Mouse (Mus musculus) neural tube, embryonic 13.5 days (tissue): ENCODE data around the gene Creb5. TPM values are rescaled to one million over a fixed set of nuclear protein-coding genes. Genes with fewer than 3 reads are reported as not detected.
A peak's percentile ranks its signal among the peaks of the same experiment; 100 is the strongest.

Experiments used
- ATAC-seq: fragments of 200-750 bp; cut with Nextera tagmentation; 2 replicates; pipeline ENCODE4 v1.8.0; 2017; ENCODE audit warnings: low read depth, mild to moderate bottlenecking, moderate TSS enrichment, moderate library complexity
- H3K27ac ChIP-seq: fragments of 300-500 bp; sonication (generic); replicated peaks from 2 replicates; pipeline ENCODE4 v1.5.1; 2015; ENCODE audit warnings: moderate library complexity, mild to moderate bottlenecking, inconsistent platforms
- H3K27me3 ChIP-seq: fragments of 300-500 bp; sonication (generic); 2 replicates; pipeline ENCODE4 v1.6.1; 2015; ENCODE audit warnings: mild to moderate bottlenecking, inconsistent platforms
- H3K36me3 ChIP-seq: fragments of 300-500 bp; sonication (generic); 2 replicates; pipeline ENCODE4 v1.6.1; 2015; ENCODE audit warnings: mild to moderate bottlenecking, inconsistent platforms
- H3K4me1 ChIP-seq: fragments of 300-500 bp; sonication (generic); replicated peaks from 2 replicates; pipeline ENCODE4 v1.6.1; 2015; ENCODE audit warnings: inconsistent platforms
- H3K4me2 ChIP-seq: fragments of 300-500 bp; sonication (generic); 2 replicates; pipeline ENCODE4 v1.6.1; 2015; ENCODE audit warnings: inconsistent platforms, mild to moderate bottlenecking, moderate library complexity
- H3K4me3 ChIP-seq: fragments of 300-500 bp; sonication (generic); 2 replicates; pipeline ENCODE4 v1.5.1; 2015; ENCODE audit warnings: mild to moderate bottlenecking, inconsistent platforms
- H3K9ac ChIP-seq: fragments of 300-500 bp; sonication (generic); 2 replicates; pipeline ENCODE4 v1.6.1; 2015; ENCODE audit warnings: moderate library complexity, mild to moderate bottlenecking, inconsistent platforms
- H3K9me3 ChIP-seq: fragments of 300-500 bp; sonication (generic); 2 replicates; pipeline ENCODE4 v1.6.1; 2016; ENCODE audit warnings: inconsistent platforms
- WGBS: fragments of 180-500 bp; shearing (Covaris S2); methylation state at CpG from one replicate; pipeline ENCODE4 v1.1.7; 2015; 5-methylcytosine and 5-hydroxymethylcytosine counted together
- polyA plus RNA-seq: library from polyadenylated mRNA; unstranded; fragments of >200 nt; fragmentation: Nextera tagmentation; extraction: Ambion mirVana; gene quantifications from 2 replicates; pipeline ENCODE4 v1.2.1, GENCODE M21; 2015

Creb5 gene
- polyA plus RNA-seq, 1 experiment from 2014 or later = 11.9 TPM

DNA sequence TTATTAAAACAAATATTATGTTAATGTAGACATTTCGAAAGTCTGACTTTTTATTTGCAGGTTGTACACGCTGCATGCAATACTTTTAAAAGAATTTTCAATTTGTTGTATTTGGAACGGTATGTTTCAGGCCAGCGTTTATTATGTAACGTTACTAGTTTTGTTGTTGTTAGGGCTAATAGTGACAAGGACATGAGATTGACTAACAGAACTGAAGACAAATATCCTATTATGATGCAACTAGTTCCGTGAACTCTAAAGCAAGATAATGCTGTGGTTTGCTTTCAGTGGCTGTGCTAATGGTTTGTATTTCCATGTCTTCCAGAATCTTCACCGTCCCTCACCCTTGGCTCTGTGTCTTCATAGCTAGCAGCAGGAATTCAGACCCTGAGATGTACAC, 357.9 kb downstream of the Creb5 start:
- Histone ChIP-seq H3K9ac (no peak overlapping the region), H3K36me3 (no peaks in the 10 kb centered on the region), H3K4me2 (no peak overlapping the region), H3K4me1 (peaks cover 30% of the 10 kb centered on the region), H3K27ac (no peak overlapping the region), H3K27me3 (no peaks in the 10 kb centered on the region; the same call in 1 of the 2 replicates), H3K4me3 (no peak overlapping the region), H3K9me3 (no peaks in the 10 kb centered on the region)
- ATAC-seq = no peak
- 91% methylated on average over 7 of the region's 7 CpGs for WGBS

DNA sequence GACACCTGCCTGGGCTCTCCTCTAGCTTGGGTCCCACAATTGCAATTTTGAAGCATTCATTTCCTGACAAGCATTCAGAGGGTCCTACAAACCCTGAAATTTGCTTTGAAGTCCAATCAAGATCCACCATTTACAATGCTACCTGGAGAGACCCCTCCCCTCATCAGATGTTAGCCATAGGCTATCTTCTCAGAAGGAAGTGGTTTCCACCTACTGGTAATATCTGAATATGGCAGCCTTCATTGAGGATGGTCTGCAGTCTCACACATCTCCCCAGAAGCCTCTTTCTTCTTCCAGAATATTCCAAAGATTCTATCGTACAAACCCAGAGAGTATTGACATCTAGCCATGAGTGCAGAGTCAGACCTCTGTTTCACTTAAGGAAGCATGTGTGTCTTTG, 362.7 kb downstream of the Creb5 start:
- Histone ChIP-seq H3K27ac (no peak overlapping the region), H3K27me3 (no peaks in the 10 kb centered on the region; the same call in 1 of the 2 replicates), H3K9ac (no peak overlapping the region), H3K4me1 (peaks cover 19% of the 10 kb centered on the region), H3K9me3 (no peaks in the 10 kb centered on the region), H3K36me3 (no peaks in the 10 kb centered on the region), H3K4me3 (no peak overlapping the region), H3K4me2 (no peak overlapping the region)
- no peak for ATAC-seq
- 67% methylated on average over 1 of the region's 1 CpGs for WGBS

GRCm38 (mm10) chr6:53652691-53653090, 365.6 kb downstream of the Creb5 start:
- no peak overlapping the region for H3K4me2 ChIP-seq
- peaks cover 23% of the 10 kb centered on the region for H3K4me1 ChIP-seq
- H3K36me3 ChIP-seq = no peaks in the 10 kb centered on the region
- no peak overlapping the region for H3K9ac ChIP-seq
- no peak overlapping the region for H3K4me3 ChIP-seq
- no peak overlapping the region for H3K27ac ChIP-seq
- WGBS = 43% methylated on average over 5 of the region's 5 CpGs
- H3K27me3 ChIP-seq = no peaks in the 10 kb centered on the region; the same call in 1 of the 2 replicates
- no peak for ATAC-seq
- no peaks in the 10 kb centered on the region for H3K9me3 ChIP-seq

- Histone ChIP-seq H3K4me2 (no peak overlapping the region), H3K4me3 (no peak overlapping the region), H3K4me1 (peaks cover 23% of the 10 kb centered on the region), H3K36me3 (no peaks in the 10 kb centered on the region), H3K9ac (no peak overlapping the region), H3K27ac (no peak overlapping the region), H3K9me3 (no peaks in the 10 kb centered on the region), H3K27me3 (no peaks in the 10 kb centered on the region)
- ATAC-seq = no peak
- WGBS = 61% methylated on average over 8 of the region's 8 CpGs
Observed at GRCm38 (mm10) chr6:53653706-53654360, 366.8 kb downstream of the Creb5 start.

DNA sequence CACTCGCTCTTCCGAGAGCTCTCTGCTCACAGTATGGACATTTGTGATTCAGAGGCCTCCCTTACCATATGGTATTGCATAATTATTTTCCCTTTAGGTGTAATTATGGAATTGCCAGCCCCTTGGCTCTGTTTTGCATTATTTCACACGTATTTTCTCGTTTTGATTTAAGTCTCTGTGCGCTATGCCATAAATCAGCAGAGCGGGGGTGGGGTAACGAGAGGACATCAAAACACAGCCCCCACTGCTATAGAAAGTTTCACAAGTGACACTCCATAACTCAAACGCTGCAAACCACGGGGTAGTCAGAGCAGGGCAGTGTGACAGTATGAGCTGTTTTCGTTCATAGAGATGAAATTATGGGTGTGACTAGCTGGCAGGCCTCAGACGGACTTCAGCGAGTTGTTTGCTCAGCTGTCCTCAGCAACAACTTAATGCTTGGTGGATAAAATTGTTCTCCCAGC, 367.3 kb downstream of the Creb5 start:
- Histone ChIP-seq H3K4me1 (peaks cover 23% of the 10 kb centered on the region), H3K9ac (no peak overlapping the region), H3K27ac (no peak overlapping the region; the same call in 1 of the 2 replicates), H3K4me2 (no peak overlapping the region), H3K27me3 (no peaks in the 10 kb centered on the region), H3K36me3 (no peaks in the 10 kb centered on the region), H3K4me3 (no peak overlapping the region), H3K9me3 (no peaks in the 10 kb centered on the region)
- ATAC-seq = no peak
- WGBS = 33% methylated on average over 12 of the region's 12 CpGs

GRCm38 (mm10) chr6:53656466-53656865, 369.4 kb downstream of the Creb5 start:
- H3K36me3 ChIP-seq = no peaks in the 10 kb centered on the region
- no peak overlapping the region for H3K9ac ChIP-seq
- no peaks in the 10 kb centered on the region for H3K27me3 ChIP-seq
- H3K4me3 ChIP-seq = no peak overlapping the region
- H3K4me2 ChIP-seq = no peak overlapping the region
- H3K27ac ChIP-seq = no peak overlapping the region
- H3K4me1 ChIP-seq = peaks cover 15% of the 10 kb centered on the region
- ATAC-seq = no peak
- H3K9me3 ChIP-seq = no peaks in the 10 kb centered on the region
- WGBS = 72% methylated on average over 3 of the region's 3 CpGs

- 65% methylated on average over 4 of the region's 4 CpGs for WGBS
- no peak overlapping the region for H3K4me2 ChIP-seq
- no peak overlapping the region for H3K9ac ChIP-seq
- no peak overlapping the region for H3K4me3 ChIP-seq
- no peaks in the 10 kb centered on the region for H3K9me3 ChIP-seq
- no peaks in the 10 kb centered on the region for H3K36me3 ChIP-seq
- peaks cover 15% of the 10 kb centered on the region for H3K4me1 ChIP-seq
- H3K27me3 ChIP-seq = no peaks in the 10 kb centered on the region
- ATAC-seq = no peak
- no peak overlapping the region for H3K27ac ChIP-seq
Observed at GRCm38 (mm10) chr6:53657483-53657882, 370.4 kb downstream of the Creb5 start.

GRCm38 (mm10) chr6:53662858-53663833, 376.1 kb downstream of the Creb5 start:
- Histone ChIP-seq H3K36me3 (no peaks in the 10 kb centered on the region), H3K27ac (peak overlapping the region; percentile 54; the same call in 1 of the 2 replicates), H3K27me3 (no peaks in the 10 kb centered on the region), H3K9me3 (no peaks in the 10 kb centered on the region), H3K9ac (no peak overlapping the region), H3K4me1 (peaks cover 24% of the 10 kb centered on the region), H3K4me2 (no peak overlapping the region), H3K4me3 (no peak overlapping the region)
- ATAC-seq = peak; percentile 90
- 36% methylated on average over 11 of the region's 11 CpGs for WGBS

GRCm38 (mm10) chr6:53664759-53665158, 377.7 kb downstream of the Creb5 start:
- WGBS = 73% methylated on average over 1 of the region's 1 CpGs

DNA sequence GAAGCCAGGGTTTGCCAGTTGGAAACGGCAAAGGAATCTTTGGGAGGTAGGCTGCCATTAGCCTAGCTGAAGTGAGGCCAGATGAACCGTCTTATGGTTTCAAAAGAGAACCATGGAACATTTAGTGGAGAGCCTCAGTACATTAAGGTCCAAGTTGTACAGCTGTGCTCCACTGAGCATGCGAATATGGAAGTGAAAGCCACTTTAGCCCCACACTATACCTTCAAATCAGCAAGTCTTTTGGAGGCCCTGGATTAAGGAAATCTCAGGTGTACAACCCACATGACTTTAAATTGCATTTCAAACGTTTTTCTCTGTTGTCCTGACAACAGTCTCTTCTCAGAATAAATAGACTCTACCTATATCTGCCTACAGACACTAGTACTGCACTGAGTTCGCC, 379.4 kb downstream of the Creb5 start:
- Histone ChIP-seq H3K9ac (no peak overlapping the region), H3K4me3 (no peak overlapping the region), H3K4me1 (peaks cover 24% of the 10 kb centered on the region), H3K36me3 (no peaks in the 10 kb centered on the region), H3K9me3 (no peaks in the 10 kb centered on the region), H3K4me2 (no peak overlapping the region), H3K27ac (no peak overlapping the region), H3K27me3 (no peaks in the 10 kb centered on the region)
- 79% methylated on average over 5 of the region's 5 CpGs for WGBS
- no peak for ATAC-seq

More at GRCm38 (mm10) chr6:53664759-53665158, 377.7 kb downstream of the Creb5 start:
- H3K4me2 ChIP-seq = no peak overlapping the region
- ATAC-seq = no peak
- no peaks in the 10 kb centered on the region for H3K36me3 ChIP-seq
- no peak overlapping the region for H3K27ac ChIP-seq
- peaks cover 24% of the 10 kb centered on the region for H3K4me1 ChIP-seq
- no peak overlapping the region for H3K4me3 ChIP-seq
- H3K27me3 ChIP-seq = no peaks in the 10 kb centered on the region
- H3K9ac ChIP-seq = no peak overlapping the region
- H3K9me3 ChIP-seq = no peaks in the 10 kb centered on the region

DNA sequence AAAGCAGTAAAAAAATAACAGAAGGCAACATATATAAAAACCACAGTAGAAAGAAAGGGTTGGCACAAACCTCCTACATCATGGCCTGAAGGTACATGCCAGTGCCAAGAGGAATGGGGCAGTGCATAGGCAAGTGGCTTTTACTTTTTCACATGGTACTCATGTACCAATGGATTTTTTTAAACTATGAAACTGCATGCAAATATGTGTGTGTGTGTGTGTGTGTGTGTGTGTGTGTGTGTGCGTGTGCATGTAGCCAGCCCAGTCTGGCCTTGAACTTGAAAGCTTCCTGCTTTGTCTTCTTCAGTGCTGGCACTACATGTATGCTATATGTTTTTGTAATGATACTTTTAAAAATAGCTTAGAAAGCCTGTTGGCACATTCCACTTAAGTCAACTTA, 391.2 kb downstream of the Creb5 start:
- ATAC-seq = no peak
- H3K4me3 ChIP-seq = no peak overlapping the region
- H3K36me3 ChIP-seq = no peaks in the 10 kb centered on the region
- H3K9me3 ChIP-seq = no peaks in the 10 kb centered on the region
- no peak overlapping the region for H3K27ac ChIP-seq
- peaks cover 18% of the 10 kb centered on the region; the same call in 1 of the 2 replicates for H3K4me1 ChIP-seq
- H3K9ac ChIP-seq = no peak overlapping the region
- no peak overlapping the region for H3K4me2 ChIP-seq
- H3K27me3 ChIP-seq = 0 out of 2 replicates have a peak, but pooled peaks cover 5% of the 10 kb centered on the region
- 94% methylated on average over 1 of the region's 1 CpGs for WGBS

DNA sequence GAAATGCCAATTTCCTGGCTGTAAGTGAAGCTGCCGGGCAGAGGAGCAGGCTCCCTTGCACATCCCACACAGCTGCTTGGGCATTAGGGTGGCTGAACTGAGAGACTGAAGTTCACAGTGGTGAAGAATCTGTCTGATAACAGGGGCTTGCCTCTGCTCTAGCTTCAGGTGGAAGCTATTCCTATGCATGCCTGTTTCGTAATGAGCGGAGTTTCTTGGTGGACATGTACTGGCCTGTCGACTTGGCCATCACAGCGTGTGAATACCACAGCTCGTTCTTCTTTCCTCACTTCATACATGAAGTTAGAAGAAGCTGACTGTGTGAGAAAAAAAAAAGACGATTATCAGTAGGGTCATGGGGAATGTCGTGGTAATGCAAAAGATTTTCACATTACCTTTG, 393.0 kb downstream of the Creb5 start:
- Histone ChIP-seq H3K27ac (no peak overlapping the region), H3K4me3 (no peak overlapping the region), H3K4me2 (no peak overlapping the region), H3K4me1 (peaks cover 18% of the 10 kb centered on the region; the same call in 1 of the 2 replicates), H3K9me3 (no peaks in the 10 kb centered on the region), H3K36me3 (no peaks in the 10 kb centered on the region), H3K9ac (no peak overlapping the region), H3K27me3 (0 out of 2 replicates have a peak, but pooled peaks cover 5% of the 10 kb centered on the region)
- ATAC-seq = no peak
- 96% methylated on average over 8 of the region's 8 CpGs for WGBS
